Mouse (Mus musculus): ENCODE results near the gene Cdc42bpa. TPM values are rescaled to one million over a fixed set of nuclear protein-coding genes. Genes with fewer than 3 reads are reported as not detected.

The Cdc42bpa gene
- total RNA-seq, 2 experiments from 2014 or later: 29.7 to 34.6 TPM

- 0 out of 2 replicates have a peak, but pooled peaks have one; percentile 22 for ATAC-seq (replicated peaks; ENCODE audit: low FRiP score, low TSS enrichment, poor library complexity, severe bottlenecking)
Observed at GRCm38 (mm10) chr1:179958871-179959720, 1.2 kb upstream of the Cdc42bpa start.

GRCm38 (mm10) chr1:179960543-179960876, 238 bp downstream of the Cdc42bpa start:
- ATAC-seq (replicated peaks; ENCODE audit: low FRiP score, low TSS enrichment, poor library complexity, severe bottlenecking): no peak

- no peak for ATAC-seq (replicated peaks; ENCODE audit: low FRiP score, low TSS enrichment, poor library complexity, severe bottlenecking)
Observed at GRCm38 (mm10) chr1:179960882-179961698, 818 bp downstream of the Cdc42bpa start.

- ATAC-seq (replicated peaks; ENCODE audit: low FRiP score, low TSS enrichment, poor library complexity, severe bottlenecking): no peak
Observed at GRCm38 (mm10) chr1:179961777-179962176, 1.5 kb downstream of the Cdc42bpa start.

GRCm38 (mm10) chr1:179969776-179970428, 9.6 kb downstream of the Cdc42bpa start:
- no peak for ATAC-seq (replicated peaks; ENCODE audit: low FRiP score, low TSS enrichment, poor library complexity, severe bottlenecking)

- ATAC-seq (replicated peaks; ENCODE audit: low FRiP score, low TSS enrichment, poor library complexity, severe bottlenecking): no peak; the same call in 1 of the 2 replicates
Observed at GRCm38 (mm10) chr1:179975021-179975420, 14.7 kb downstream of the Cdc42bpa start.

- ATAC-seq (replicated peaks; ENCODE audit: low FRiP score, low TSS enrichment, poor library complexity, severe bottlenecking): peak; percentile 82
Observed at GRCm38 (mm10) chr1:179975645-179976275, 15.5 kb downstream of the Cdc42bpa start.

GRCm38 (mm10) chr1:179977437-179977836, 17.2 kb downstream of the Cdc42bpa start:
- no peak for ATAC-seq (replicated peaks; ENCODE audit: low FRiP score, low TSS enrichment, poor library complexity, severe bottlenecking)

- ATAC-seq (replicated peaks; ENCODE audit: low FRiP score, low TSS enrichment, poor library complexity, severe bottlenecking): no peak
Observed at GRCm38 (mm10) chr1:179978742-179979141, 18.5 kb downstream of the Cdc42bpa start.

- peak; percentile 57; the same call in 1 of the 2 replicates for ATAC-seq (replicated peaks; ENCODE audit: low FRiP score, low TSS enrichment, poor library complexity, severe bottlenecking)
Observed at GRCm38 (mm10) chr1:179981680-179982079, 21.4 kb downstream of the Cdc42bpa start.

GRCm38 (mm10) chr1:179982183-179982582, 21.9 kb downstream of the Cdc42bpa start:
- ATAC-seq (replicated peaks; ENCODE audit: low FRiP score, low TSS enrichment, poor library complexity, severe bottlenecking): no peak

- ATAC-seq (replicated peaks; ENCODE audit: low FRiP score, low TSS enrichment, poor library complexity, severe bottlenecking): no peak
Observed at GRCm38 (mm10) chr1:179982933-179983332, 22.7 kb downstream of the Cdc42bpa start.

- no peak for ATAC-seq (replicated peaks; ENCODE audit: low FRiP score, low TSS enrichment, poor library complexity, severe bottlenecking)
Observed at GRCm38 (mm10) chr1:179984171-179984570, 23.9 kb downstream of the Cdc42bpa start.

GRCm38 (mm10) chr1:179991660-179992235, 31.5 kb downstream of the Cdc42bpa start:
- ATAC-seq (replicated peaks; ENCODE audit: low FRiP score, low TSS enrichment, poor library complexity, severe bottlenecking): no peak

- no peak for ATAC-seq (replicated peaks; ENCODE audit: low FRiP score, low TSS enrichment, poor library complexity, severe bottlenecking)
Observed at GRCm38 (mm10) chr1:179992255-179992654, 32.0 kb downstream of the Cdc42bpa start.

- ATAC-seq (replicated peaks; ENCODE audit: low FRiP score, low TSS enrichment, poor library complexity, severe bottlenecking): no peak
Observed at GRCm38 (mm10) chr1:180008057-180008456, 47.8 kb downstream of the Cdc42bpa start.

- no peak for ATAC-seq (replicated peaks; ENCODE audit: low FRiP score, low TSS enrichment, poor library complexity, severe bottlenecking)
Observed at GRCm38 (mm10) chr1:180013479-180013878, 53.2 kb downstream of the Cdc42bpa start.

- ATAC-seq (replicated peaks; ENCODE audit: low FRiP score, low TSS enrichment, poor library complexity, severe bottlenecking): no peak
Observed at GRCm38 (mm10) chr1:180018218-180018617, 57.9 kb downstream of the Cdc42bpa start.
